Mouse (Mus musculus) liver, embryonic 14.5 days (tissue): Measurements from ENCODE around the gene Pcbd2. TPM values are rescaled to one million over a fixed set of nuclear protein-coding genes. Genes with fewer than 3 reads are reported as not detected.

ENCODE experiments used
- ATAC-seq: fragments of 200-750 bp; cut with Nextera tagmentation; 2 replicates; pipeline ENCODE4 v1.8.0; 2017; ENCODE audit warnings: moderate number of reproducible peaks, mild to moderate bottlenecking, moderate library complexity; ENCODE audit not compliant: insufficient read depth
- DNase-seq, 3 experiments: peaks; one replicate each; pipeline ENCODE4 v3.0.0-alpha.2; 2012 to 2013; ENCODE audit warnings: low read depth in 3 of 3, low spot score in 3 of 3
- H3K27ac ChIP-seq: fragments of 300-500 bp; sonication (generic); 2 replicates; pipeline ENCODE4 v1.5.1; 2014; ENCODE audit warnings: moderate library complexity, mild to moderate bottlenecking, control low read depth, inconsistent platforms
- H3K27me3 ChIP-seq: fragments of 300-500 bp; sonication (generic); 2 replicates; pipeline ENCODE4 v1.6.1; 2014; ENCODE audit warnings: mild to moderate bottlenecking, low read length, moderate library complexity; ENCODE audit not compliant: control insufficient read depth, insufficient read depth
- H3K36me3 ChIP-seq: fragments of 300-500 bp; sonication (generic); replicated peaks from 2 replicates; pipeline ENCODE4 v1.6.1; 2014; ENCODE audit warnings: low read depth; ENCODE audit not compliant: control insufficient read depth, insufficient read depth
- H3K4me1 ChIP-seq, 2 experiments: fragments of 200-500 bp in 1 of 2; fragments of 300-500 bp in 1 of 2; sonication (generic) in 1 of 2; replicated peaks; 2 replicates each; pipeline ENCODE4 v1.6.1; 2012 to 2014; ENCODE audit warnings: antibody characterized with exemption in 1 of 2, inconsistent platforms in 1 of 2, low read length in 1 of 2; ENCODE audit not compliant: control insufficient read depth in 2 of 2, insufficient read depth in 2 of 2
- H3K4me2 ChIP-seq: fragments of 300-500 bp; sonication (generic); 2 replicates; pipeline ENCODE4 v1.6.1; 2014; ENCODE audit warnings: low read depth, mild to moderate bottlenecking, control low read depth, moderate library complexity
- H3K4me3 ChIP-seq, 2 experiments: fragments of 200-500 bp in 1 of 2; fragments of 300-500 bp in 1 of 2; sonication (generic) in 1 of 2; 2 replicates each; pipeline ENCODE4 v1.5.1; 2012 to 2014; ENCODE audit warnings: low read depth in 2 of 2, low read length in 2 of 2, mild to moderate bottlenecking in 2 of 2, control low read depth in 1 of 2, inconsistent platforms in 1 of 2, moderate library complexity in 1 of 2; ENCODE audit not compliant: insufficient read depth in 1 of 2
- H3K9ac ChIP-seq: fragments of 300-500 bp; sonication (generic); replicated peaks from 2 replicates; pipeline ENCODE4 v1.6.1; 2014; ENCODE audit warnings: mild to moderate bottlenecking, control low read depth, moderate library complexity
- H3K9me3 ChIP-seq: fragments of 300-500 bp; sonication (generic); 2 replicates; pipeline ENCODE4 v1.6.1; 2016; ENCODE audit warnings: low read length, mixed read lengths; ENCODE audit not compliant: control insufficient read depth
- CTCF ChIP-seq: IDR thresholded peaks from 2 replicates; pipeline ENCODE4 v1.5.1; 2016; ENCODE audit warnings: antibody characterized with exemption, low read depth, control low read depth
- EP300 ChIP-seq: IDR thresholded peaks from 2 replicates; pipeline ENCODE4 v1.6.1; 2016; ENCODE audit warnings: antibody characterized with exemption, low read depth
- WGBS: fragments of 180-500 bp; shearing (Covaris S2); extraction: QIAGEN DNeasy Blood & Tissue Kit; methylation state at CpG from one replicate; pipeline ENCODE4 v1.1.7; 2014; ENCODE audit not compliant: insufficient replicate concordance; 5-methylcytosine and 5-hydroxymethylcytosine counted together
- polyA plus RNA-seq, 2 experiments: library from polyadenylated mRNA; depleted of rRNA in 1 of 2; stranded (reverse) in 1 of 2; unstranded in 1 of 2; fragments of >200 nt; fragmentation: Nextera tagmentation in 1 of 2; extraction: Ambion mirVana in 1 of 2; gene quantifications; 2 replicates each; pipeline versions ENCODE4 v1.2.1 to v1.2.3; 2012 to 2014

Gene Pcbd2
- polyA plus RNA-seq, 2 experiments: 25.1 to 35.7 TPM

DNA sequence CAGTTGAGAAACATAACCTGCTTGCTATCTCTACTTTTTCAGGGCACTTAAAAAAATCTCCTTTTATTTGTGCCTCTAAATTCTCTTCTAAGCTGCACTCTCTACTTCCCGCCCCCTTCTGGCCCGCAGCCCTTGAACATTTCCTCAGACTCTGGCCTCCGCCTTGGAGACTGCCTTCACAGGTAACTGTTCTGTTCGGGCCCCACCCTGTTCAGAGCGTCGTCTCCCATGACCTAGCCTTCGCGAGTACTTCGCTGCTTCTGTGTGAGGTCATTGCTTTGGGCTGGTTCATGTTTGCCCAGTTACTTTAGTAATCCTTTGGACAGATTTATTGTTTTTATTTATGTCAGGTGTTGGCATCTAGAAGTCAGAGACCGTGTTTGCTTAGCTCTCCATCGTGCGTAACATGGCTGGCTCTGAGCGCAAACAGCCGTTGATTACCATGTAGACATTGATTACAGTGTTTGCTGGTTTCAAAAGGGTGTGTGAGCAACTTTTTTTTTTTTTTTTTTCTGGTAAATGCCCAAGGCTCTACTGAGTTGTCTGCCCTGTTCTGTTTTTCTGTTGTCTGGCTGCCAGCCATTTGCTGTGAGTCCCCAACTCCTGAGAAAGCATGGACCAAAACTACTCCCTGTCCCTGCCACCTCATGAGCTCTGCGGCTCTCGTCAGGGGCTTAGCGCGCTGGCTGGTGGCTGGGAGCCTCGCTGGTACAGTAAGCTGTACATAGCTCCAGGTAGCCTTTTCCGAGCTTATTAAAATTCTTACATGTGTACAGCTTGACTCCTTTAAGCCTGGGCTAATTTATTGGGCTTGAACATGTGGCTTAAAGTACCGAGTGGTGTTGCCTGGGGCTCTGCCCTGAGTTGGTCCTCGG is 6.7 kb downstream of the Pcbd2 start:
- 83% methylated on average over 22 of the region's 22 CpGs for WGBS
- Histone ChIP-seq H3K9ac (no peak overlapping the region), H3K4me2 (no peak overlapping the region), H3K4me3 (no peak overlapping the region), H3K9me3 (no peaks in the 10 kb centered on the region), H3K36me3 (no peaks in the 10 kb centered on the region), H3K4me1 (peaks cover 0 to 4% of the 10 kb centered on the region in 2 experiments; a peak in 1 of 4 replicates), H3K27ac (no peak overlapping the region), H3K27me3 (no peaks in the 10 kb centered on the region)
- no peak for TF ChIP-seq CTCF
- TF ChIP-seq EP300: no peak
- ATAC-seq: no peak
- DNase-seq: no peak

DNA sequence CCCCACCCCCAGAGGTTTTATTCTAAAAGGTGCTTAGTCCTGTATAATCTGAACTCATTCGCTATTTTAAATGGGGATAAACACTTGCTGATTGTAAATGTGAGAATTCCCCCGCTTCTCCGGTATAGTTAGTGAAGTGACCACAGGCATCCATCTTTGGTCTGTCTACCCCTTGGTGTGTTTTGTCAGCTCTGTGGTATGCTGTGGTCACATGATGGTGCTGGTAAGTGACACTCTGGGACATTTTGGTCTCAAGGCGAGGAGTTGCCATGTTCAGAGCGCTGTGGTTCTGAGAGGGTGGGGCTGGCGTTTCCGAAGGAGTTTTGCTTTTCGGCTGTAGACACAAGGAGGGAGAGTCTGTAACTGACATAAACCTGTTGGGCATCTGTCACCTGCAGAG is 10.7 kb downstream of the Pcbd2 start:
- TF ChIP-seq EP300: no peak
- TF ChIP-seq CTCF: no peak
- DNase-seq: no peak

DNA sequence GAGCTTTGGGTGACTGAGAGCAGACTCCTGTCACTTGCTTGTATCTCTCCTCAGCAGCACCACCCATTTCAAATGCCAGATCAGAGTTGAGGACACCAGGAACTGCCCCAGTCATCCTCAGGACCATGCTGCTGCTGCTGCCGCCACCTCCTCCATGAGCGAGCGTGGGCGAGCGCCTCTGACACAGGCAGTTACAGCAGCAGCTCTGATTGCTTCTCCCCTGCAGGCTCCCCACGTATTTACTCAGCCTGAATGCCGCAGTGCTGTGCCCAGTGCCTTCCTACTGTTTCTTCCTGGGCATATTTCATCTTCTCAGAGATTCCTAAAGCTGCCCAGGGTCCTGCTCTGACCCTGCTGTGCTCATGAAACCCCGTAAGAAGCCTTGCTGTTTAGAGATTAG is 15.1 kb downstream of the Pcbd2 start:
- no peak overlapping the region for H3K4me2 ChIP-seq

More for the DNA sequence above, 10.7 kb downstream of the Pcbd2 start:
- 83% methylated on average over 8 of the region's 8 CpGs for WGBS
- Histone ChIP-seq H3K4me3 (no peak overlapping the region), H3K9ac (no peak overlapping the region), H3K9me3 (no peaks in the 10 kb centered on the region), H3K4me2 (no peak overlapping the region), H3K4me1 (no peaks in the 10 kb centered on the region), H3K36me3 (no peaks in the 10 kb centered on the region), H3K27me3 (no peaks in the 10 kb centered on the region), H3K27ac (no peak overlapping the region)
- no peak for ATAC-seq

DNA sequence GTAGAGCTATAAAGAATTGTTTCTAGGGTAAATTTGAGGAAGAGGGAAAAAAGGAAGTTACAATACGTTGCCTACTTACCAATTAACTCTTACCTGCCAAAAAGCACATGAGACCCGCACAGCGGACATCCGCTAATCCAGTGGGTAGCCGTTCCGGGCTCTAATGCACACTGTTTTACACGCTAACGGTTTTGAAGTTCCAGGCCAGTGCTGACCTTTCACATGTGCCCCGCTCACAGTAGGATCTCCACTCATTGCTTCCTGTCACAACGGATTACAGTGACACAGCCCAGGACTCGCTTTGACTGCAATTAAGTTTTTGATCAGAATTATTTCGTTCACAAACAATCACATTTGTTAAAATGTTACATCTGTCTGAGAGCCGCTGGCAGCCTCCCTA is 27.2 kb downstream of the Pcbd2 start:
- no peaks in the 10 kb centered on the region for H3K36me3 ChIP-seq
- no peak overlapping the region for H3K27ac ChIP-seq
- H3K27me3 ChIP-seq: no peaks in the 10 kb centered on the region
- WGBS: 56% methylated on average over 13 of the region's 13 CpGs
- no peak overlapping the region for H3K9ac ChIP-seq
- H3K9me3 ChIP-seq: no peaks in the 10 kb centered on the region
- no peaks in the 10 kb centered on the region; a peak in 1 of 4 replicates for H3K4me1 ChIP-seq
- DNase-seq (no peak), ATAC-seq (no peak)
- no peak overlapping the region for H3K4me3 ChIP-seq
- TF ChIP-seq CTCF (no peak), EP300 (no peak)
- H3K4me2 ChIP-seq: no peak overlapping the region

More for the DNA sequence above, 15.1 kb downstream of the Pcbd2 start:
- ATAC-seq (no peak), DNase-seq (no peak)
- Histone ChIP-seq H3K9ac (no peak overlapping the region), H3K36me3 (no peaks in the 10 kb centered on the region), H3K27ac (no peak overlapping the region), H3K27me3 (no peaks in the 10 kb centered on the region), H3K4me1 (no peaks in the 10 kb centered on the region), H3K9me3 (no peaks in the 10 kb centered on the region), H3K4me3 (no peak overlapping the region)
- 71% methylated on average over 8 of the region's 8 CpGs for WGBS
- TF ChIP-seq EP300 (no peak), CTCF (no peak)

DNA sequence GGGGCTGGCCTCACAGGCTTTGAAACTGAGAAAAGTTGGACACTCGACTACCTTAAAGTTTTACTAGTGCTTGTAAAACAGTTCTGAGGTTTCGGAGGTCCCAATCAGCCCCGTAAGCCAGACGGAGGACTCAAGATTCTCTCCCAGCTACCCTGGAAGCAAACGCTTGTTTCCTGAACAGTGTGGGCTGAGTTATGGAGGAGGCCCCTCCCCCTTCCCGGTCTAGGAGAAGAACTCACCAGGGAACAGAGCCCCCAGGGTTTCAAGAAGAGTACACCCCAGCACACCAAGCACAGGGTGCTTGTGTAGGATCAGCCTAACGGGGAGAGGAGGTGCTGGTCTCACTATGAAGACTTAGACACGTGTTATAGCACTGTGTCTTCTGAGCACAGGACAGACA is 29.6 kb downstream of the Pcbd2 start:
- no peaks in the 10 kb centered on the region for H3K36me3 ChIP-seq
- no peak overlapping the region for H3K9ac ChIP-seq
- no peak for TF ChIP-seq CTCF
- no peak for TF ChIP-seq EP300
- no peak for ATAC-seq
- no peaks in the 10 kb centered on the region for H3K27me3 ChIP-seq
- 40% methylated on average over 8 of the region's 8 CpGs for WGBS
- no peak overlapping the region for H3K4me2 ChIP-seq
- no peaks in the 10 kb centered on the region; a peak in 1 of 4 replicates for H3K4me1 ChIP-seq
- no peaks in the 10 kb centered on the region for H3K9me3 ChIP-seq
- H3K4me3 ChIP-seq: no peak overlapping the region
- DNase-seq: no peak
- no peak overlapping the region for H3K27ac ChIP-seq
